Mouse (Mus musculus) erythroblast, embryonic 14.5 days (primary cell): Measurements from ENCODE around the gene Lmod2.

Experiments
- GATA1 ChIP-seq: IDR thresholded peaks from 2 replicates; pipeline ENCODE4 v1.6.1; 2012; ENCODE audit warnings: low read length, inconsistent platforms, mixed read lengths
- TAL1 ChIP-seq: IDR thresholded peaks from 3 replicates; pipeline ENCODE4 v1.6.1; 2012; ENCODE audit warnings: low read length, inconsistent platforms, mixed read lengths

GRCm38 (mm10) chr6:24604289-24604688 is 6.7 kb downstream of the Lmod2 start:
- TF ChIP-seq GATA1 (no peak), TAL1 (no peak)
